Mouse (Mus musculus): Measurements from ENCODE around the gene Hdgfl2.

The Hdgfl2 gene

GRCm38 (mm10) chr17:56148790-56149618 is 69.6 kb downstream of the Hdgfl2 start:
- no peak for DNase-seq (ENCODE audit: extremely low read depth, insufficient read length, low spot score)

DNA sequence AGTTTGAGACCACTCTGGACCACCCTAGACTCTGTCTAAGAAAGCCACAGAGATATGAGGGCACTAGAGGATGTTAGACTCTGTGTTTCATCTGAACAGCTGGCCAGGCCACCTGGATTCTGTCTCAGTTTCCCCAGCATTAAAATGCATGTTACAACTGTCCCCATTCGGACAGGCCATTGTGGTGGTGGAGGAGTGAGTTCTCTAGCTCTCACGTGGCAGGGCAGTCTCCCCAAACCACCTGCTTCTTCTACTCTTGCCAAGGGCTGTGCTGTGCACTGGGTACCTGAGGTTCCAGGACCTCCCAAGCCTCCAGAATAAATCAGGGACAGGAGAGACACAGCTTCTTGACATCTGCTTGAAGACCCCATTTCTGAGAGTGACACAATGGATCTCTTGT is 70.5 kb downstream of the Hdgfl2 start:
- DNase-seq (ENCODE audit: extremely low read depth, insufficient read length, low spot score), result no peak
